Mouse (Mus musculus): ENCODE measurements around the gene Wars.

DNA sequence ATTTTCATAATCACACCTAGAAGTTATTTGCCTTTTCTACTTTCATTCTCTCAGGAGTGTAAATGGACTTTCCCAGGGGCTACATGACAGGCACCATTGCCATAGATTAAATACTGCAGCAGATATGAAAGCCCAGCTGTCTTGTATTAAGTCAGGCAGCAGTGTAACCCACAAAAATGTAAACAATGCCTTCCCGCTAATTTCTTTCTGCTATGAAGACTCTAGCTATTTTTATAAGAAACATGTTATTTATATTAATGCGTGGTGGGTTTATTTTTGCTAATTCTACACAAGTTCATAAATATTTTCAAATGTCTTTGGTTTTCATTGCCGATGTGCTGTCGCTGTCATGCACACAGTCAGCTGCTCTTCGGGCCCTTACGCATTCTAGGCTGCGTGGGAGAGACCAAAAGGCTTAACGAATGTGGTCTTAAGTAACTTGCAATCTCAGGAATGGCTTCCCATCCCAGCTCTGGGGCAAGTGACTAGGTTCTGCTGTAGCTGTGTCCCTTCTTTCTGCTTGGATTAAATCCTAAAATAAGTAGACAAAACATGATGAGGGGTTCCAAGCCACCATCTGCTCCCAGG is 16.0 kb upstream of the Wars start:
- TF ChIP-seq CTCF (IDR thresholded peaks at IDR 0.05; ENCODE audit: low read depth, low read length) = no peak
- no peak for TF ChIP-seq POLR2A (IDR thresholded peaks at IDR 0.05; ENCODE audit: extremely low read depth, insufficient read depth, low read length)
